Mouse (Mus musculus) heart, postnatal 0 days (tissue): ENCODE results near the gene Rabgap1l.

Experiments
- CTCF ChIP-seq: IDR thresholded peaks from 2 replicates; pipeline ENCODE4 v1.5.1; 2016; ENCODE audit warnings: antibody characterized with exemption, control low read depth, low read depth
- EP300 ChIP-seq: IDR thresholded peaks from 2 replicates; pipeline ENCODE4 v1.6.1; 2016; ENCODE audit warnings: antibody characterized with exemption, low read depth

GRCm38 (mm10) chr1:160805268-160805667 lies 12.3 kb upstream of the Rabgap1l start:
- TF ChIP-seq EP300 (no peak), CTCF (no peak)
